ENCODE assay signal across 8 mouse cellular contexts in genomic region chr5:137304816-137305215, GRCm38 (mm10). TPM values are rescaled to one million over a fixed set of nuclear protein-coding genes. Genes with fewer than 3 reads are reported as not detected.
DNase-seq lines count a peak whose midpoint lies in the region; ATAC-seq and TF ChIP-seq lines count a peak whose summit lies in the region.

No protein-coding gene starts in this region.

- ATAC-seq in heart, embryonic 15.5 days (replicated peaks; ENCODE audit: insufficient number of reproducible peaks, insufficient read depth, low FRiP score, low read depth) = no peak
- no peak for ATAC-seq in hindbrain, embryonic 16.5 days
- ATAC-seq in midbrain, embryonic 15.5 days (replicated peaks) = no peak

- no peak for TF ChIP-seq EP300 in MEL (IDR thresholded peaks at IDR 0.05; ENCODE audit: low read depth in 1 of 2, low read length in 2 of 2)

- peaks cover 58% of the 10 kb centered on the region for H3K36me3 ChIP-seq in heart, embryonic 15.5 days
- H3K36me3 ChIP-seq in MEL (ENCODE audit: control insufficient read depth in 1 of 2, insufficient read depth in 2 of 2, low read length in 2 of 2) = peaks cover 6 to 51% of the 10 kb centered on the region in 2 experiments; a peak in 3 of 4 replicates
- peaks cover 28% of the 10 kb centered on the region for H3K36me3 ChIP-seq in hindbrain, embryonic 16.5 days (ENCODE audit: control insufficient read depth, insufficient read depth, low read length)
- H3K36me3 ChIP-seq in midbrain, embryonic 15.5 days (replicated peaks) = peaks cover 29% of the 10 kb centered on the region

- no peak for DNase-seq in heart, adult 9 months (ENCODE audit: low spot score in 2 of 2)
- no peak for DNase-seq in MEL (ENCODE audit: low read depth, low spot score)
- DNase-seq in embryo, embryonic 10 days (ENCODE audit: low spot score) = no peak
- no peak for DNase-seq in left cerebral cortex, adult 18-20 months (ENCODE audit: low spot score in 2 of 2)
- DNase-seq in kidney, postnatal 4 days = no peak

- WGBS in heart, embryonic 15.5 days = 68% methylated on average over 4 of the region's 4 CpGs
- WGBS in hindbrain, embryonic 16.5 days = 41% methylated on average over 4 of the region's 4 CpGs
- WGBS in midbrain, embryonic 15.5 days = 71% methylated on average over 4 of the region's 4 CpGs

- no peak for TF ChIP-seq POLR2A in MEL (IDR thresholded peaks at IDR 0.05; ENCODE audit: control insufficient read depth in 1 of 2, insufficient read depth in 1 of 2, low read depth in 1 of 2, low read length in 2 of 2, poor library complexity in 1 of 2)

- H3K79me2 ChIP-seq in MEL (ENCODE audit: control insufficient read depth, insufficient read depth, low read length, poor library complexity) = peaks cover 43% of the 10 kb centered on the region

- TF ChIP-seq CTCF in MEL (IDR thresholded peaks at IDR 0.05 in 2 of 3, conservative IDR thresholded peaks at IDR 0.05 in 1 of 3; ENCODE audit: control insufficient read depth in 1 of 3, insufficient read depth in 1 of 3, low read depth in 2 of 3, low read length in 3 of 3, poor library complexity in 1 of 3, severe bottlenecking in 1 of 3) = no peak

- no peak for TF ChIP-seq RAD21 in MEL (IDR thresholded peaks at IDR 0.05; ENCODE audit: low read depth, low read length)

- H3K4me3 ChIP-seq in heart, embryonic 15.5 days = peak overlapping the region; percentile 96; the same call in 1 of the 2 replicates
- H3K4me3 ChIP-seq in MEL (ENCODE audit: control insufficient read depth in 1 of 2, insufficient read depth in 1 of 2, low read depth in 2 of 2, low read length in 2 of 2) = peak overlapping the region in 1 of 2 experiments; percentile 22; a peak in 3 of 4 replicates
- peak overlapping the region; percentile 10; the same call in 1 of the 2 replicates for H3K4me3 ChIP-seq in hindbrain, embryonic 16.5 days (ENCODE audit: low read length)
- H3K4me3 ChIP-seq in midbrain, embryonic 15.5 days = no peak overlapping the region

- H3K9ac ChIP-seq in heart, embryonic 15.5 days = 0 out of 2 replicates have a peak overlapping the region, but pooled peaks have one; percentile 26
- H3K9ac ChIP-seq in MEL (ENCODE audit: control insufficient read depth, low read depth, low read length, poor library complexity, severe bottlenecking) = peak overlapping the region; percentile 93
- peak overlapping the region; percentile 18; the same call in 1 of the 2 replicates for H3K9ac ChIP-seq in hindbrain, embryonic 16.5 days (ENCODE audit: low read depth, low read length)
- H3K9ac ChIP-seq in midbrain, embryonic 15.5 days = no peak overlapping the region

- no peaks in the 10 kb centered on the region for H3K27me3 ChIP-seq in heart, embryonic 15.5 days
- H3K27me3 ChIP-seq in MEL (ENCODE audit: control insufficient read depth in 1 of 2, insufficient read depth in 2 of 2, low read length in 2 of 2) = no peaks in the 10 kb centered on the region
- no peaks in the 10 kb centered on the region for H3K27me3 ChIP-seq in hindbrain, embryonic 16.5 days (replicated peaks; ENCODE audit: control insufficient read depth, insufficient read depth, low read length)
- H3K27me3 ChIP-seq in midbrain, embryonic 15.5 days (replicated peaks) = no peaks in the 10 kb centered on the region

- H3K9me3 ChIP-seq in heart, embryonic 15.5 days (replicated peaks) = no peaks in the 10 kb centered on the region
- no peaks in the 10 kb centered on the region for H3K9me3 ChIP-seq in MEL (replicated peaks; ENCODE audit: insufficient read depth, low read length)
- H3K9me3 ChIP-seq in hindbrain, embryonic 16.5 days (ENCODE audit: control insufficient read depth, low read length) = no peaks in the 10 kb centered on the region
- no peaks in the 10 kb centered on the region for H3K9me3 ChIP-seq in midbrain, embryonic 15.5 days

- H3K4me2 ChIP-seq in heart, embryonic 15.5 days = peak overlapping the region; percentile 64; the same call in 1 of the 2 replicates
- H3K4me2 ChIP-seq in hindbrain, embryonic 16.5 days (ENCODE audit: low read length) = peak overlapping the region; percentile 81
- H3K4me2 ChIP-seq in midbrain, embryonic 15.5 days = peak overlapping the region; percentile 74

- H3K27ac ChIP-seq in heart, embryonic 15.5 days = no peak overlapping the region
- H3K27ac ChIP-seq in MEL (ENCODE audit: control insufficient read depth, low read depth, low read length) = peak overlapping the region; percentile 93
- no peak overlapping the region for H3K27ac ChIP-seq in hindbrain, embryonic 16.5 days (ENCODE audit: low read depth, low read length)
- no peak overlapping the region for H3K27ac ChIP-seq in midbrain, embryonic 15.5 days

- peaks cover 52% of the 10 kb centered on the region for H3K4me1 ChIP-seq in heart, embryonic 15.5 days (replicated peaks)
- H3K4me1 ChIP-seq in MEL (ENCODE audit: control insufficient read depth in 1 of 2, insufficient read depth in 2 of 2, low read length in 2 of 2) = peaks cover 5 to 46% of the 10 kb centered on the region in 2 experiments; a peak in 3 of 4 replicates
- H3K4me1 ChIP-seq in hindbrain, embryonic 16.5 days (ENCODE audit: control insufficient read depth, insufficient read depth, low read depth, low read length) = peaks cover 33% of the 10 kb centered on the region
- H3K4me1 ChIP-seq in midbrain, embryonic 15.5 days = peaks cover 43% of the 10 kb centered on the region

TF ChIP-seq in MEL, 35 proteins besides CTCF, POLR2A, EP300 and RAD21:
- no peak for TF ChIP-seq MAFK (IDR thresholded peaks at IDR 0.05; ENCODE audit: borderline replicate concordance, low read depth, low read length)
- no peak for TF ChIP-seq BHLHE40 (IDR thresholded peaks at IDR 0.05; ENCODE audit: borderline replicate concordance, low read depth, low read length)
- no peak for TF ChIP-seq HCFC1 (IDR thresholded peaks at IDR 0.05; ENCODE audit: low read depth, low read length)
- no peak for TF ChIP-seq RCOR1 (IDR thresholded peaks at IDR 0.05; ENCODE audit: low read depth, low read length)

RNA-seq across cellular contexts. Expression of gene Srrt, which starts 2.7 kb away (rescaled TPM):
- 70.5 and 95.7 TPM in 2 replicates for polyA plus RNA-seq in heart, embryonic 15.5 days (2015; fragmentation: Nextera tagmentation; extraction: Ambion mirVana)
- 235 and 291 TPM in 2 replicates for total RNA-seq in MEL (2012; rRNA removed)
- 100 to 1,000 TPM in 1 of 2 experiments, not detected in 1; 454 TPM for polyA plus RNA-seq in MEL (2012; ENCODE audit: insufficient read depth in 1 of 2, insufficient read length in 2 of 2, low read depth in 1 of 2, low replicate concordance in 2 of 2, missing spikeins in 1 of 2)
- polyA plus RNA-seq in hindbrain, embryonic 16.5 days (2015; fragmentation: Nextera tagmentation; extraction: Ambion mirVana) = 88.1 and 100 TPM in 2 replicates
- polyA plus RNA-seq in midbrain, embryonic 15.5 days (2015; fragmentation: Nextera tagmentation; extraction: Ambion mirVana) = 106 and 107 TPM in 2 replicates
- 100 to 1,000 TPM; 185 to 191 TPM for total RNA-seq in left cerebral cortex, adult 18-20 months (2021)

RNA-seq across cellular contexts. Expression of gene Trip6, which starts 9.4 kb away (rescaled TPM):
- 37.7 and 53.3 TPM in 2 replicates for polyA plus RNA-seq in heart, embryonic 15.5 days (2015; fragmentation: Nextera tagmentation; extraction: Ambion mirVana)
- total RNA-seq in MEL (2012; rRNA removed) = 0.46 and 0.58 TPM in 2 replicates
- 1 to 10 TPM in 1 of 2 experiments, not detected in 1; 2.1 TPM for polyA plus RNA-seq in MEL (2012; ENCODE audit: insufficient read depth in 1 of 2, insufficient read length in 2 of 2, low read depth in 1 of 2, low replicate concordance in 2 of 2, missing spikeins in 1 of 2)
- polyA plus RNA-seq in hindbrain, embryonic 16.5 days (2015; fragmentation: Nextera tagmentation; extraction: Ambion mirVana) = 13.2 and 17.3 TPM in 2 replicates
- polyA plus RNA-seq in midbrain, embryonic 15.5 days (2015; fragmentation: Nextera tagmentation; extraction: Ambion mirVana) = 14.7 and 19.1 TPM in 2 replicates
- 1 to 10 TPM; 4.8 to 5.9 TPM for total RNA-seq in left cerebral cortex, adult 18-20 months (2021)

RNA-seq across cellular contexts. Expression of gene Ufsp1, which starts 10.4 kb away (rescaled TPM):
- polyA plus RNA-seq in heart, embryonic 15.5 days (2015; fragmentation: Nextera tagmentation; extraction: Ambion mirVana) = 6.1 and 11.2 TPM in 2 replicates
- 4.7 and 6.9 TPM in 2 replicates for total RNA-seq in MEL (2012; rRNA removed)
- 10 to 100 TPM in 1 of 2 experiments, not detected in 1; 16.1 TPM for polyA plus RNA-seq in MEL (2012; ENCODE audit: insufficient read depth in 1 of 2, insufficient read length in 2 of 2, low read depth in 1 of 2, low replicate concordance in 2 of 2, missing spikeins in 1 of 2)
- polyA plus RNA-seq in hindbrain, embryonic 16.5 days (2015; fragmentation: Nextera tagmentation; extraction: Ambion mirVana) = 25.5 and 29.6 TPM in 2 replicates
- 18.2 and 18.7 TPM in 2 replicates for polyA plus RNA-seq in midbrain, embryonic 15.5 days (2015; fragmentation: Nextera tagmentation; extraction: Ambion mirVana)
- 10 to 100 TPM; 12.2 to 13.4 TPM for total RNA-seq in left cerebral cortex, adult 18-20 months (2021)

RNA-seq across cellular contexts. Expression of gene Ache, which starts 17.5 kb away (rescaled TPM):
- polyA plus RNA-seq in heart, embryonic 15.5 days (2015; fragmentation: Nextera tagmentation; extraction: Ambion mirVana) = 8.1 and 15.8 TPM in 2 replicates
- total RNA-seq in MEL (2012; rRNA removed) = 3.4 and 7.0 TPM in 2 replicates
- 10 to 100 TPM in 1 of 2 experiments, not detected in 1; 16.8 TPM for polyA plus RNA-seq in MEL (2012; ENCODE audit: insufficient read depth in 1 of 2, insufficient read length in 2 of 2, low read depth in 1 of 2, low replicate concordance in 2 of 2, missing spikeins in 1 of 2)
- 86.8 and 102 TPM in 2 replicates for polyA plus RNA-seq in hindbrain, embryonic 16.5 days (2015; fragmentation: Nextera tagmentation; extraction: Ambion mirVana)
- 39.8 and 45.6 TPM in 2 replicates for polyA plus RNA-seq in midbrain, embryonic 15.5 days (2015; fragmentation: Nextera tagmentation; extraction: Ambion mirVana)
- total RNA-seq in left cerebral cortex, adult 18-20 months (2021) = 10 to 100 TPM; 50.0 to 54.6 TPM

RNA-seq across cellular contexts. Expression of gene Slc12a9, which starts 28.6 kb away (rescaled TPM):
- 6.5 and 10.4 TPM in 2 replicates for polyA plus RNA-seq in heart, embryonic 15.5 days (2015; fragmentation: Nextera tagmentation; extraction: Ambion mirVana)
- total RNA-seq in MEL (2012; rRNA removed) = 7.1 and 8.8 TPM in 2 replicates
- 10 to 100 TPM in 1 of 2 experiments, not detected in 1; 12.1 TPM for polyA plus RNA-seq in MEL (2012; ENCODE audit: insufficient read depth in 1 of 2, insufficient read length in 2 of 2, low read depth in 1 of 2, low replicate concordance in 2 of 2, missing spikeins in 1 of 2)
- 24.5 and 26.7 TPM in 2 replicates for polyA plus RNA-seq in hindbrain, embryonic 16.5 days (2015; fragmentation: Nextera tagmentation; extraction: Ambion mirVana)
- polyA plus RNA-seq in midbrain, embryonic 15.5 days (2015; fragmentation: Nextera tagmentation; extraction: Ambion mirVana) = 27.7 and 29.5 TPM in 2 replicates
- total RNA-seq in left cerebral cortex, adult 18-20 months (2021) = 10 to 100 TPM; 20.3 to 23.9 TPM
